Mouse (Mus musculus): ENCODE measurements at regions not wholly inside any gene's neighbourhood (a gene's known extent, or its start where the extent isn't known, plus 50 kb on each side); places are given as distances from the start of the nearest gene placed in this dataset.
"Not testable (repeated sequence)": the region's sequence is repeated elsewhere in the genome, so short reads cannot be mapped to it uniquely, and the experiment has no call there.

GRCm38 (mm10) chr6:140208375-140208774 is 167.1 kb upstream of the Plcz1 start:
- H3K36me3 ChIP-seq (ENCODE audit: control insufficient read depth, insufficient read depth, low read length): no peaks in the 10 kb centered on the region
- H3K27me3 ChIP-seq (ENCODE audit: control insufficient read depth, insufficient read depth, low read length): no peaks in the 10 kb centered on the region
- H3K4me1 ChIP-seq (ENCODE audit: control insufficient read depth, insufficient read depth, low read length): peaks cover 6% of the 10 kb centered on the region
- TF ChIP-seq CTCF (IDR thresholded peaks at IDR 0.05; ENCODE audit: control insufficient read depth, insufficient read depth, insufficient replicate concordance, low read depth, low read length): no peak
- no peak for TF ChIP-seq POLR2A (IDR thresholded peaks at IDR 0.05; ENCODE audit: control insufficient read depth, low read depth, low read length)
- no peak overlapping the region for H3K4me3 ChIP-seq (ENCODE audit: control insufficient read depth, low read depth, low read length)
- H3K27ac ChIP-seq (ENCODE audit: control insufficient read depth, insufficient read depth, low read depth, low read length): no peak overlapping the region

GRCm38 (mm10) chr6:140206676-140207075 is 165.4 kb upstream of the Plcz1 start:
- H3K4me1 ChIP-seq (ENCODE audit: control insufficient read depth, insufficient read depth, low read length): not testable (repeated sequence)

GRCm38 (mm10) chr6:140201356-140201755 is 160.1 kb upstream of the Plcz1 start:
- no peaks in the 10 kb centered on the region for H3K27me3 ChIP-seq (ENCODE audit: control insufficient read depth, insufficient read depth, low read length)

More at GRCm38 (mm10) chr6:140206676-140207075, 165.4 kb upstream of the Plcz1 start:
- not testable (repeated sequence) for H3K4me3 ChIP-seq (ENCODE audit: control insufficient read depth, low read depth, low read length); H3K27me3 ChIP-seq (ENCODE audit: control insufficient read depth, insufficient read depth, low read length); H3K27ac ChIP-seq (ENCODE audit: control insufficient read depth, insufficient read depth, low read depth, low read length); H3K36me3 ChIP-seq (ENCODE audit: control insufficient read depth, insufficient read depth, low read length)

GRCm38 (mm10) chr6:140200322-140200721 is 159.1 kb upstream of the Plcz1 start:
- Histone ChIP-seq H3K36me3 (ENCODE audit: control insufficient read depth, insufficient read depth, low read length) (no peaks in the 10 kb centered on the region), H3K4me1 (ENCODE audit: control insufficient read depth, insufficient read depth, low read length) (no peaks in the 10 kb centered on the region), H3K4me3 (ENCODE audit: control insufficient read depth, low read depth, low read length) (no peak overlapping the region), H3K27ac (ENCODE audit: control insufficient read depth, insufficient read depth, low read depth, low read length) (no peak overlapping the region), H3K27me3 (ENCODE audit: control insufficient read depth, insufficient read depth, low read length) (no peaks in the 10 kb centered on the region)
- TF ChIP-seq CTCF (IDR thresholded peaks at IDR 0.05; ENCODE audit: control insufficient read depth, insufficient read depth, insufficient replicate concordance, low read depth, low read length): no peak
- TF ChIP-seq POLR2A (IDR thresholded peaks at IDR 0.05; ENCODE audit: control insufficient read depth, low read depth, low read length): no peak

More at GRCm38 (mm10) chr6:140201356-140201755, 160.1 kb upstream of the Plcz1 start:
- no peaks in the 10 kb centered on the region for H3K4me1 ChIP-seq (ENCODE audit: control insufficient read depth, insufficient read depth, low read length)
- TF ChIP-seq CTCF (IDR thresholded peaks at IDR 0.05; ENCODE audit: control insufficient read depth, insufficient read depth, insufficient replicate concordance, low read depth, low read length): no peak
- no peak overlapping the region for H3K4me3 ChIP-seq (ENCODE audit: control insufficient read depth, low read depth, low read length)
- no peak overlapping the region for H3K27ac ChIP-seq (ENCODE audit: control insufficient read depth, insufficient read depth, low read depth, low read length)
- no peaks in the 10 kb centered on the region for H3K36me3 ChIP-seq (ENCODE audit: control insufficient read depth, insufficient read depth, low read length)

- H3K4me1 ChIP-seq (ENCODE audit: control insufficient read depth, insufficient read depth, low read length): no peaks in the 10 kb centered on the region
- no peaks in the 10 kb centered on the region for H3K36me3 ChIP-seq (ENCODE audit: control insufficient read depth, insufficient read depth, low read length)
- H3K27ac ChIP-seq (ENCODE audit: control insufficient read depth, insufficient read depth, low read depth, low read length): no peak overlapping the region
- TF ChIP-seq POLR2A (IDR thresholded peaks at IDR 0.05; ENCODE audit: control insufficient read depth, low read depth, low read length) (no peak), CTCF (IDR thresholded peaks at IDR 0.05; ENCODE audit: control insufficient read depth, insufficient read depth, insufficient replicate concordance, low read depth, low read length) (no peak)
- H3K27me3 ChIP-seq (ENCODE audit: control insufficient read depth, insufficient read depth, low read length): no peaks in the 10 kb centered on the region
- H3K4me3 ChIP-seq (ENCODE audit: control insufficient read depth, low read depth, low read length): no peak overlapping the region
Measured at GRCm38 (mm10) chr6:140198036-140198435, 156.8 kb upstream of the Plcz1 start.

- Histone ChIP-seq H3K27me3 (ENCODE audit: control insufficient read depth, insufficient read depth, low read length) (no peaks in the 10 kb centered on the region), H3K27ac (ENCODE audit: control insufficient read depth, insufficient read depth, low read depth, low read length) (no peak overlapping the region), H3K4me3 (ENCODE audit: control insufficient read depth, low read depth, low read length) (no peak overlapping the region), H3K36me3 (ENCODE audit: control insufficient read depth, insufficient read depth, low read length) (no peaks in the 10 kb centered on the region), H3K4me1 (ENCODE audit: control insufficient read depth, insufficient read depth, low read length) (no peaks in the 10 kb centered on the region)
- TF ChIP-seq CTCF (IDR thresholded peaks at IDR 0.05; ENCODE audit: control insufficient read depth, insufficient read depth, insufficient replicate concordance, low read depth, low read length) (no peak), POLR2A (IDR thresholded peaks at IDR 0.05; ENCODE audit: control insufficient read depth, low read depth, low read length) (no peak)
Measured at GRCm38 (mm10) chr6:140197113-140197675, 155.9 kb upstream of the Plcz1 start.

- Histone ChIP-seq H3K27ac (ENCODE audit: control insufficient read depth, insufficient read depth, low read depth, low read length) (no peak overlapping the region), H3K4me3 (ENCODE audit: control insufficient read depth, low read depth, low read length) (no peak overlapping the region), H3K4me1 (ENCODE audit: control insufficient read depth, insufficient read depth, low read length) (no peaks in the 10 kb centered on the region), H3K36me3 (ENCODE audit: control insufficient read depth, insufficient read depth, low read length) (no peaks in the 10 kb centered on the region), H3K27me3 (ENCODE audit: control insufficient read depth, insufficient read depth, low read length) (no peaks in the 10 kb centered on the region)
- TF ChIP-seq POLR2A (IDR thresholded peaks at IDR 0.05; ENCODE audit: control insufficient read depth, low read depth, low read length) (no peak), CTCF (IDR thresholded peaks at IDR 0.05; ENCODE audit: control insufficient read depth, insufficient read depth, insufficient replicate concordance, low read depth, low read length) (no peak)
Measured at GRCm38 (mm10) chr6:140194276-140194675, 153.0 kb upstream of the Plcz1 start.

All from testis, adult 2 months (tissue).